8 mouse cellular contexts compared by ENCODE assay signal in the genomic region with DNA sequence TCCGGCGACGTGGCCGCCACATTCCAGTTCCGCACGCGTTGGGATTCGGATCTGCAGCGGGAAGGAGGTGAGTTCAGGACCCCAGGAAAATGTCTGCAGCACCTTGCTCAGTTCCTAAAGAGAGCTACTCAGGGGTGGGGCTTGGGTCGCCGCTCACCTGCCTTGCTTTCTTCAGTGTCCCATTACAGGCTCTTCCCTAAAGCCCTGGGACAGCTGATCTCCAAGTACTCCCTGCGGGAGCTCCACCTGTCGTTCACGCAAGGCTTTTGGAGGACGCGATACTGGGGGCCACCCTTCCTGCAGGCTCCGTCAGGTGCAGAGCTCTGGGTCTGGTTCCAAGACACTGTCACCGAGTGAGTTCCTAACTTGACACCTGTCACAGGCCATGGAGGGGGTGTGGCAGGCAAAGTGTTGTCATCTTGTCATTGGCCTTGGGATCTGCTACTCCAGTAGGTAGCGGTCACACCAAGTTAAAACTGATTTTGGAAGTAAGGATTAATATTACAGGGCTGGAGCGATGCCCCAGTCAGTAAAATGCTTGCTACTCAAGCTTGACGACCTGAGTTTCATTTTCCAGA. TPM values are rescaled to one million over a fixed set of nuclear protein-coding genes. Genes with fewer than 3 reads are reported as not detected.
DNase-seq lines count a peak whose midpoint lies in the region; ATAC-seq lines count a peak whose summit lies in the region.

No protein-coding gene starts in this region.

- no peaks in the 10 kb centered on the region for H3K9me3 ChIP-seq in kidney, embryonic 15.5 days (replicated peaks)
- H3K9me3 ChIP-seq in hindbrain, embryonic 10.5 days, result no peaks in the 10 kb centered on the region
- no peaks in the 10 kb centered on the region for H3K9me3 ChIP-seq in midbrain, embryonic 11.5 days (ENCODE audit: control insufficient read depth, low read length)

- peak; percentile 26; the same call in 1 of the 2 replicates for ATAC-seq in kidney, embryonic 15.5 days (replicated peaks; ENCODE audit: low FRiP score)
- peak; percentile 15; the same call in 1 of the 2 replicates for ATAC-seq in midbrain, embryonic 11.5 days (ENCODE audit: low FRiP score)
- no peak for ATAC-seq in cerebellum, adult (ENCODE audit: insufficient number of reproducible peaks, low FRiP score, low TSS enrichment)

- H3K36me3 ChIP-seq in kidney, embryonic 15.5 days, result peaks cover 38% of the 10 kb centered on the region
- peaks cover 37% of the 10 kb centered on the region for H3K36me3 ChIP-seq in hindbrain, embryonic 10.5 days
- H3K36me3 ChIP-seq in midbrain, embryonic 11.5 days (ENCODE audit: control insufficient read depth, insufficient read depth, low read length), result peaks cover 8% of the 10 kb centered on the region; the same call in 1 of the 2 replicates

- peak overlapping the region; percentile 94 for H3K4me3 ChIP-seq in kidney, embryonic 15.5 days (replicated peaks)
- H3K4me3 ChIP-seq in hindbrain, embryonic 10.5 days, result peak overlapping the region; percentile 90
- peak overlapping the region; percentile 68 for H3K4me3 ChIP-seq in midbrain, embryonic 11.5 days (ENCODE audit: low read depth, low read length)

- H3K27ac ChIP-seq in kidney, embryonic 15.5 days, result 0 out of 2 replicates have a peak overlapping the region, but pooled peaks have one; percentile 32
- H3K27ac ChIP-seq in hindbrain, embryonic 10.5 days, result peak overlapping the region; percentile 88
- H3K27ac ChIP-seq in midbrain, embryonic 11.5 days (ENCODE audit: low read depth, low read length), result no peak overlapping the region

- WGBS in kidney, embryonic 15.5 days, result 5% methylated on average over 21 of the region's 21 CpGs
- WGBS in hindbrain, embryonic 10.5 days, result 6% methylated on average over 21 of the region's 21 CpGs
- WGBS in midbrain, embryonic 11.5 days, result 6% methylated on average over 21 of the region's 21 CpGs

- peaks cover 20% of the 10 kb centered on the region for H3K4me1 ChIP-seq in kidney, embryonic 15.5 days
- peaks cover 21% of the 10 kb centered on the region for H3K4me1 ChIP-seq in hindbrain, embryonic 10.5 days (replicated peaks)
- peaks cover 5% of the 10 kb centered on the region; the same call in 1 of the 2 replicates for H3K4me1 ChIP-seq in midbrain, embryonic 11.5 days (ENCODE audit: control insufficient read depth, insufficient read depth, low read length)

- peak overlapping the region; percentile 95 for H3K4me2 ChIP-seq in kidney, embryonic 15.5 days
- peak overlapping the region; percentile 97 for H3K4me2 ChIP-seq in midbrain, embryonic 11.5 days

- H3K27me3 ChIP-seq in kidney, embryonic 15.5 days, result no peaks in the 10 kb centered on the region
- H3K27me3 ChIP-seq in hindbrain, embryonic 10.5 days (ENCODE audit: insufficient read depth, poor library complexity, severe bottlenecking), result no peaks in the 10 kb centered on the region
- no peaks in the 10 kb centered on the region for H3K27me3 ChIP-seq in midbrain, embryonic 11.5 days (ENCODE audit: control insufficient read depth, insufficient read depth, low read length)

- peak overlapping the region; percentile 66 for H3K9ac ChIP-seq in kidney, embryonic 15.5 days
- peak overlapping the region; percentile 73 for H3K9ac ChIP-seq in midbrain, embryonic 11.5 days (ENCODE audit: low read length)

- DNase-seq in kidney, postnatal 4 days, result no peak
- DNase-seq in c-Kit-positive CD71-positive TER-119-negative erythroid progenitor cells, embryonic 14.5 days (ENCODE audit: low read depth), result peak; percentile 10
- no peak for DNase-seq in hindbrain, embryonic 10.5 days (ENCODE audit: low spot score)
- no peak for DNase-seq in midbrain, embryonic 11.5 days (ENCODE audit: low spot score, missing footprints)
- no peak for DNase-seq in ovary, postnatal 36 days (ENCODE audit: low spot score)
- DNase-seq in embryo, embryonic 10 days (ENCODE audit: low spot score), result no peak

RNA-seq across cellular contexts. Expression of gene Pigt, which starts 0.5 kb away (rescaled TPM):
- polyA plus RNA-seq in kidney, embryonic 15.5 days (2015; fragmentation: Nextera tagmentation; extraction: Ambion mirVana), result 65.1 and 69.6 TPM in 2 replicates
- polyA plus RNA-seq in hindbrain, embryonic 10.5 days (2016; fragmentation: Nextera tagmentation; extraction: Ambion mirVana), result 39.7 and 48.8 TPM in 2 replicates
- polyA plus RNA-seq in midbrain, embryonic 11.5 days (2014; fragmentation: Nextera tagmentation; extraction: Ambion mirVana), result 48.1 and 51.9 TPM in 2 replicates

RNA-seq across cellular contexts. Expression of gene Dbndd2, which starts 11.9 kb away (rescaled TPM):
- polyA plus RNA-seq in kidney, embryonic 15.5 days (2015; fragmentation: Nextera tagmentation; extraction: Ambion mirVana), result 13.0 and 14.0 TPM in 2 replicates
- polyA plus RNA-seq in hindbrain, embryonic 10.5 days (2016; fragmentation: Nextera tagmentation; extraction: Ambion mirVana), result 1.9 and 3.3 TPM in 2 replicates
- polyA plus RNA-seq in midbrain, embryonic 11.5 days (2014; fragmentation: Nextera tagmentation; extraction: Ambion mirVana), result 3.1 and 3.4 TPM in 2 replicates

RNA-seq across cellular contexts. Expression of gene Trp53tg5, which starts 24.3 kb away (rescaled TPM):
- not detected in 2 replicates for polyA plus RNA-seq in kidney, embryonic 15.5 days (2015; fragmentation: Nextera tagmentation; extraction: Ambion mirVana)
- polyA plus RNA-seq in hindbrain, embryonic 10.5 days (2016; fragmentation: Nextera tagmentation; extraction: Ambion mirVana), result not detected in 2 replicates
- not detected in 2 replicates for polyA plus RNA-seq in midbrain, embryonic 11.5 days (2014; fragmentation: Nextera tagmentation; extraction: Ambion mirVana)

RNA-seq across cellular contexts. Expression of gene Gm20458, which starts 37.0 kb away (rescaled TPM):
- 7.7 and 8.3 TPM in 2 replicates for polyA plus RNA-seq in kidney, embryonic 15.5 days (2015; fragmentation: Nextera tagmentation; extraction: Ambion mirVana)
- 4.4 and 4.5 TPM in 2 replicates for polyA plus RNA-seq in hindbrain, embryonic 10.5 days (2016; fragmentation: Nextera tagmentation; extraction: Ambion mirVana)
- 4.7 and 5.0 TPM in 2 replicates for polyA plus RNA-seq in midbrain, embryonic 11.5 days (2014; fragmentation: Nextera tagmentation; extraction: Ambion mirVana)

RNA-seq across cellular contexts. Expression of gene Sys1, which starts 41.0 kb away (rescaled TPM):
- polyA plus RNA-seq in kidney, embryonic 15.5 days (2015; fragmentation: Nextera tagmentation; extraction: Ambion mirVana), result 59.2 and 64.2 TPM in 2 replicates
- polyA plus RNA-seq in hindbrain, embryonic 10.5 days (2016; fragmentation: Nextera tagmentation; extraction: Ambion mirVana), result 61.5 and 76.4 TPM in 2 replicates
- 62.0 and 63.6 TPM in 2 replicates for polyA plus RNA-seq in midbrain, embryonic 11.5 days (2014; fragmentation: Nextera tagmentation; extraction: Ambion mirVana)
